Mouse (Mus musculus): ENCODE data around the gene Gm9964. TPM values are rescaled to one million over a fixed set of nuclear protein-coding genes. Genes with fewer than 3 reads are reported as not detected.

Gm9964 gene
- polyA plus RNA-seq (2014; fragmentation: Nextera tagmentation; extraction: Ambion mirVana) = not detected in 2 replicates

GRCm38 (mm10) chr11:79296856-79297491 is at the start of gene Gm9964:
TSS of gene Gm9964 (minus strand) at chr11:79296906.
- WGBS = 79% methylated on average over 5 of the region's 5 CpGs

GRCm38 (mm10) chr11:79339808-79340781 is 43.4 kb upstream of the Gm9964 start:
- peaks cover 9% of the 10 kb centered on the region for H3K4me1 ChIP-seq (ENCODE audit: control insufficient read depth, insufficient read depth, low read length)
- WGBS = under 1% methylated on average over 41 of the region's 63 CpGs
- H3K36me3 ChIP-seq (ENCODE audit: control insufficient read depth, insufficient read depth, low read length) = peaks cover 11% of the 10 kb centered on the region
- H3K4me3 ChIP-seq (replicated peaks; ENCODE audit: low read depth, low read length) = peak overlapping the region; percentile 98
- no peaks in the 10 kb centered on the region for H3K9me3 ChIP-seq (ENCODE audit: control insufficient read depth, low read length)
- H3K4me2 ChIP-seq (ENCODE audit: low read length) = peak overlapping the region; percentile 70
- peak overlapping the region; percentile 97 for H3K9ac ChIP-seq (replicated peaks; ENCODE audit: low read length)
- DNase-seq = peak; percentile 68
- peak; percentile 83 for ATAC-seq (ENCODE audit: low FRiP score, low TSS enrichment)
- no peaks in the 10 kb centered on the region for H3K27me3 ChIP-seq (ENCODE audit: control insufficient read depth, insufficient read depth, low read length)
- H3K27ac ChIP-seq (replicated peaks; ENCODE audit: low read depth, low read length) = peak overlapping the region; percentile 95

More at GRCm38 (mm10) chr11:79296856-79297491, at the start of gene Gm9964:
- H3K4me1 ChIP-seq (ENCODE audit: control insufficient read depth, insufficient read depth, low read length) = no peaks in the 10 kb centered on the region
- no peaks in the 10 kb centered on the region for H3K9me3 ChIP-seq (ENCODE audit: control insufficient read depth, low read length)
- ATAC-seq (ENCODE audit: low FRiP score, low TSS enrichment) (no peak), DNase-seq (no peak)
- no peak within 1 kb of the TSS for H3K27ac ChIP-seq (replicated peaks; ENCODE audit: low read depth, low read length)
- no peak within 1 kb of the TSS for H3K4me3 ChIP-seq (replicated peaks; ENCODE audit: low read depth, low read length)
- no peaks in the 10 kb centered on the region for H3K36me3 ChIP-seq (ENCODE audit: control insufficient read depth, insufficient read depth, low read length)
- H3K27me3 ChIP-seq (ENCODE audit: control insufficient read depth, insufficient read depth, low read length) = no peaks in the 10 kb centered on the region
- no peak within 1 kb of the TSS for H3K9ac ChIP-seq (replicated peaks; ENCODE audit: low read length)
- H3K4me2 ChIP-seq (ENCODE audit: low read length) = no peak within 1 kb of the TSS

DNA sequence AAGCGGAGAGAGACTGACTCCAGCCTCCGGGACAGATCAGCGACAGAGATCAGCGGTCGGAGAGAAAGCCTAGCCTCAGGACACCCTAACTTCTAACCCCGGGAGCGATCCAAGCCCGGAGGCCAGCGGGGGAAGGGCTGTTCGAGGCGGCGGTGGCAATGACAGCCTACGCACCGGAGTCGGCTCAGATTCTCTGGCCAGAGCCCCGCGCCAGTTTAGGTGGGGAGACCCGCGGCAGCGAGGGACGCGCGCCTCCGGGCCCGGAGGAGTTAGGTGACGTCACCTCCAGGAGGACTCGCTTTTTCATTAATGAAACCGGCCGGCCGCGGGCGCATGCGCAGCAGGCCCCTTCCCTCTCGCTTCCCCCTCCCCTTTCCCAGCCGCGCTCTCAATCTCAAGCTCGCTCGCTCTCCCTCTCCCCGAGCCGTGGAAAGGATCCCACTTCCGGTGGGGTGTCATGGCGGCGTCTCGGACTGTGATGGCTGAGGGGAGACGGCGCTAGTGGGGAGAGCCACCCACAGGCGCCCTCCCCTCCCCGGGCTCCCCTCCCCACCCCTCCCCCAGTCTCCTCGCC is 42.6 kb upstream of the Gm9964 start, which contains the start of gene Nf1:
Gene Nf1, plus strand, starts transcription at position 460 of the 574 bp plus-strand sequence.
- Histone ChIP-seq H3K27ac (replicated peaks; ENCODE audit: low read depth, low read length) (peak within 1 kb of the TSS; percentile 95), H3K4me1 (ENCODE audit: control insufficient read depth, insufficient read depth, low read length) (peaks cover 9% of the 10 kb centered on the region), H3K4me2 (ENCODE audit: low read length) (peak within 1 kb of the TSS; percentile 70), H3K27me3 (ENCODE audit: control insufficient read depth, insufficient read depth, low read length) (no peaks in the 10 kb centered on the region), H3K36me3 (ENCODE audit: control insufficient read depth, insufficient read depth, low read length) (peaks cover 11% of the 10 kb centered on the region), H3K9ac (replicated peaks; ENCODE audit: low read length) (peak within 1 kb of the TSS; percentile 97), H3K4me3 (replicated peaks; ENCODE audit: low read depth, low read length) (peak within 1 kb of the TSS; percentile 98), H3K9me3 (ENCODE audit: control insufficient read depth, low read length) (no peaks in the 10 kb centered on the region)
- ATAC-seq (ENCODE audit: low FRiP score, low TSS enrichment) (peak; percentile 94), DNase-seq (peak; percentile 99)
- under 1% methylated on average over 49 of the region's 49 CpGs for WGBS

DNA sequence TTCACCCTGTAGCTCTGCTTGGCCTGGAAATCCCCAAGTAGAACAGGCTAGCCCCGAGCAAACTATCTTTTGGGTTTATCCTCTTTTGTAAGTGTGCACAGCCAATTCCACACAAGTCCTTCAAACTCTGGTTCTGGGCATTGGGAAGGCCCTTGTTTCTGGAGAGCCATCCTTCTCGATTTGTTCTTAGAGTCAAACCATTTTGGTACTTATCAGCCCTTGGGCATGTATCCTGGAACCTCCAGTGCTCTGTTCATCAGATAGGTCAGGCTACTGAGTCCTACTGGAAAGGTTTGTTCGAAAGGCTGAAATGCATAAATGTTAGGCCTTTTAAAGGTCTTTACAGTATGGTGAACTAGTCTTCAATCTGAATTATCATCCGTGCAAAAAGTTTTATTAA is 41.9 kb upstream of the Gm9964 start:
- no peaks in the 10 kb centered on the region for H3K27me3 ChIP-seq (ENCODE audit: control insufficient read depth, insufficient read depth, low read length)
- no peak for ATAC-seq (ENCODE audit: low FRiP score, low TSS enrichment)
- DNase-seq = no peak
- H3K4me1 ChIP-seq (ENCODE audit: control insufficient read depth, insufficient read depth, low read length) = peaks cover 9% of the 10 kb centered on the region
- H3K36me3 ChIP-seq (ENCODE audit: control insufficient read depth, insufficient read depth, low read length) = peaks cover 8% of the 10 kb centered on the region
- WGBS = 53% methylated on average over 4 of the region's 4 CpGs
- H3K9ac ChIP-seq (replicated peaks; ENCODE audit: low read length) = peak overlapping the region; percentile 97; the same call in 1 of the 2 replicates
- peak overlapping the region; percentile 95 for H3K27ac ChIP-seq (replicated peaks; ENCODE audit: low read depth, low read length)
- H3K9me3 ChIP-seq (ENCODE audit: control insufficient read depth, low read length) = no peaks in the 10 kb centered on the region
- peak overlapping the region; percentile 70 for H3K4me2 ChIP-seq (ENCODE audit: low read length)
- H3K4me3 ChIP-seq (replicated peaks; ENCODE audit: low read depth, low read length) = peak overlapping the region; percentile 98

DNA sequence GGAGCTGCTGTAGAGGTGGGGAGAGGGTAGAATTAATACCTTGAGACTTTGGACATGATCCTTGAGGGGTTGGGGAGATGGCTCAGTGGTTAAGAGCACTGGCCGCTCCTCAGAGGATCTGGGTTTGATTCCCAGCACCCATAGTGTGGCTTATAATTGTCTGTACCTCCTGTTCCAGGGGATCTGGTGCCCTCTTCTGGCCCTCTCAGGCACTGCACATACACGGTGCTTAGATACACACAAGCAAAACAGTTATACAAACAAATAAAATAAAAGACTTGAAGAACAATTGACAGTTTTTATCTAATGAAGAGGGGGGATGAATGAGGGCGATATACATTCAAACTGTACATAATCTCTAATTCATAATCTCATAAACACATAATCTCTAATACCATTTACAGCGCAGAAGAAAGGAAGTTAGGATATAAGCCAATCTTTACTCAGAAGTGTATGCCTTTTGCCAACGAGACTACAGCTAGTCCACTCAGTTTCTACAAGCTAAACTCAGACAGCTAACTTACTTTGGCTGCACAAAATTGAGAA is 40.1 kb upstream of the Gm9964 start:
- ATAC-seq (ENCODE audit: low FRiP score, low TSS enrichment) = no peak
- no peak for DNase-seq
- no peaks in the 10 kb centered on the region for H3K36me3 ChIP-seq (ENCODE audit: control insufficient read depth, insufficient read depth, low read length)
- no peaks in the 10 kb centered on the region for H3K9me3 ChIP-seq (ENCODE audit: control insufficient read depth, low read length)
- H3K27me3 ChIP-seq (ENCODE audit: control insufficient read depth, insufficient read depth, low read length) = no peaks in the 10 kb centered on the region
- H3K4me3 ChIP-seq (replicated peaks; ENCODE audit: low read depth, low read length) = no peak overlapping the region
- no peak overlapping the region for H3K9ac ChIP-seq (replicated peaks; ENCODE audit: low read length)
- H3K4me2 ChIP-seq (ENCODE audit: low read length) = no peak overlapping the region
- H3K27ac ChIP-seq (replicated peaks; ENCODE audit: low read depth, low read length) = no peak overlapping the region
- 92% methylated on average over 5 of the region's 5 CpGs for WGBS
- peaks cover 9% of the 10 kb centered on the region for H3K4me1 ChIP-seq (ENCODE audit: control insufficient read depth, insufficient read depth, low read length)

DNA sequence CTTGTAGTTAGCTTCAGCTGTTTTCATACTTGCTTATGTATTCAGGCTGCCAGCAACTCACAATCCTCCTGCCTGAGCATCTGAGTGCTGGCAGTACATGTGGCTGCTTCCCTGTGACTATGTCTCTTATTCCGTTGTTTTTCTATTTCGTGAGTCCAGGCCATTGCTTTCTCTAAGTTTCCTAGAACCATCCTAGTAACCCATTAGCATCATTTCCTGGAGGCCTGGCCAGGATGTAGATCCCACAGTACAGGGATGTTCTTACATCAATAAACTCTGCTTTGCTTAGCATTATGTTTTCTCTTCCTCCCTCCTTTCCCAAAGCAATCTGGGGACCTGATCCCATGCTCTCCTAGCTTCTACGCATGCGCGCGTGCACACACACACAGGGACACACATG is 38.4 kb upstream of the Gm9964 start:
- Histone ChIP-seq H3K27ac (replicated peaks; ENCODE audit: low read depth, low read length) (no peak overlapping the region), H3K36me3 (ENCODE audit: control insufficient read depth, insufficient read depth, low read length) (no peaks in the 10 kb centered on the region), H3K9ac (replicated peaks; ENCODE audit: low read length) (no peak overlapping the region), H3K4me3 (replicated peaks; ENCODE audit: low read depth, low read length) (no peak overlapping the region), H3K27me3 (ENCODE audit: control insufficient read depth, insufficient read depth, low read length) (no peaks in the 10 kb centered on the region), H3K9me3 (ENCODE audit: control insufficient read depth, low read length) (no peaks in the 10 kb centered on the region), H3K4me2 (ENCODE audit: low read length) (no peak overlapping the region), H3K4me1 (ENCODE audit: control insufficient read depth, insufficient read depth, low read length) (no peaks in the 10 kb centered on the region; the same call in 1 of the 2 replicates)
- 95% methylated on average over 6 of the region's 6 CpGs for WGBS
- ATAC-seq (ENCODE audit: low FRiP score, low TSS enrichment) (no peak), DNase-seq (no peak)

DNA sequence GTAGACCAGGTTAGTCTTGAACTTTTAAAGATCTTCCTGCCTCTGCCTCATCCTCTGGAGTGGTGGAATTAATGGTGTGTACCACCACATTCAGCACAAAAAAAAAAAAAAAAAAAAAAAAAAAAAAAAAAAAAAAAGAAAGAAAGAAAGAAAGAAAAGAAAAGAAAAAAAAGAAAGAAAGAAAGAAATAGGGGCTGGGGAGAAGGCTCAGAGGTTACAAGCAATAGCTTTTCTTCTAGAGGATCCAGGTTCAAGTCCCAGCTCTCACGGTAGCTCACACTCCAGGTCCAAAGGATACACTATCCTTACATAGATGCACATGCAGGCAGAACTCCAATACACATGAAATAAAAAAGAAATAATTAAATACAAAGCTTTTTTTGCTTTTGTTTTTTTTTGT is 32.9 kb upstream of the Gm9964 start:
- ATAC-seq (ENCODE audit: low FRiP score, low TSS enrichment) (no peak), DNase-seq (no peak)
- no peak overlapping the region for H3K4me2 ChIP-seq (ENCODE audit: low read length)
- no peaks in the 10 kb centered on the region for H3K9me3 ChIP-seq (ENCODE audit: control insufficient read depth, low read length)
- no peak overlapping the region for H3K9ac ChIP-seq (replicated peaks; ENCODE audit: low read length)
- H3K4me3 ChIP-seq (replicated peaks; ENCODE audit: low read depth, low read length) = no peak overlapping the region
- no peaks in the 10 kb centered on the region for H3K36me3 ChIP-seq (ENCODE audit: control insufficient read depth, insufficient read depth, low read length)
- H3K4me1 ChIP-seq (ENCODE audit: control insufficient read depth, insufficient read depth, low read length) = no peaks in the 10 kb centered on the region
- no peak overlapping the region for H3K27ac ChIP-seq (replicated peaks; ENCODE audit: low read depth, low read length)
- WGBS = 98% methylated on average over 1 of the region's 1 CpGs
- no peaks in the 10 kb centered on the region for H3K27me3 ChIP-seq (ENCODE audit: control insufficient read depth, insufficient read depth, low read length)

- no peaks in the 10 kb centered on the region for H3K27me3 ChIP-seq (ENCODE audit: control insufficient read depth, insufficient read depth, low read length)
- H3K4me1 ChIP-seq (ENCODE audit: control insufficient read depth, insufficient read depth, low read length) = no peaks in the 10 kb centered on the region
- H3K9ac ChIP-seq (replicated peaks; ENCODE audit: low read length) = no peak overlapping the region
- no peak overlapping the region for H3K4me2 ChIP-seq (ENCODE audit: low read length)
- H3K36me3 ChIP-seq (ENCODE audit: control insufficient read depth, insufficient read depth, low read length) = no peaks in the 10 kb centered on the region
- no peak overlapping the region for H3K27ac ChIP-seq (replicated peaks; ENCODE audit: low read depth, low read length)
- no peaks in the 10 kb centered on the region for H3K9me3 ChIP-seq (ENCODE audit: control insufficient read depth, low read length)
- H3K4me3 ChIP-seq (replicated peaks; ENCODE audit: low read depth, low read length) = no peak overlapping the region
- 94% methylated on average over 4 of the region's 4 CpGs for WGBS
- ATAC-seq (ENCODE audit: low FRiP score, low TSS enrichment) = no peak
- DNase-seq = no peak
Measured at GRCm38 (mm10) chr11:79328060-79328459, 31.4 kb upstream of the Gm9964 start.

Data from midbrain, embryonic 14.5 days (tissue).